19 mouse cellular contexts compared by ENCODE assay signal in the genomic region with DNA sequence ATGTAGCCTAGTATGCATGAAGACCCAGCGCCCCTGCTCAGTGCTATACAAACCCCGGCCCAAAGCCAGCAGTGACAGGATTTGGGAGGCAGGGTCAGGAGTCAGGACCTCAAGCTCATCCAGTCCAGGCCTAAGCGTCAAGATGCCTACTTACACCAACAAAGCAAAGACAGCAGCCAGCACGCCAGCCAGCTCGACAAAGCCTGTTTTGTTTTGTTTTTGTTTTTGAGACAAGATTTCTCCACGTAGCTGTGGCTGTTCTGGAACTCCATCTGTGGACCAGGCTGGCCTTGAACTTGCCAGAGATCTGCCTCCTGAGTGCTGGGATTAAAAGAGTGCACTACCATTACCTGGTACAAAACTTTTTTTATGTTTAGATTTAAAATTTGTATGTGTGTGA. TPM values are rescaled to one million over a fixed set of nuclear protein-coding genes. Genes with fewer than 3 reads are reported as not detected.
"Had no signal": no experiment of that assay in that cellular context is flagged by ENCODE, and none has a peak within 500 bp of the region (broad histone marks: within the 10 kb centered on the region; RNA-seq: fewer than 3 reads in every experiment).

No protein-coding gene starts in this region.

- DNase-seq: retina, postnatal 1 day; right cerebral cortex, adult 18-20 months; right cerebral cortex, postnatal 14 days; right cerebral cortex, postnatal 25 days; right cerebral cortex, postnatal 4 days; spleen, adult 18-20 months; thymus, adult 18-20 months; thymus, adult 2 months; thymus, postnatal 14 days; thymus, postnatal 25 days; thymus, postnatal 36 days; thymus, postnatal 4 days had no signal

- H3K4me2 ChIP-seq: neural tube, embryonic 13.5 days; neural tube, embryonic 15.5 days; stomach, embryonic 15.5 days had no signal

- H3K27ac ChIP-seq: neural tube, embryonic 13.5 days; neural tube, embryonic 15.5 days; stomach, embryonic 15.5 days; stomach, postnatal 0 days had no signal

- H3K4me3 ChIP-seq: neural tube, embryonic 13.5 days; neural tube, embryonic 15.5 days; stomach, embryonic 15.5 days had no signal

- H3K9me3 ChIP-seq: neural tube, embryonic 13.5 days; neural tube, embryonic 15.5 days; stomach, embryonic 15.5 days had no signal

- H3K9ac ChIP-seq: neural tube, embryonic 13.5 days; neural tube, embryonic 15.5 days; stomach, embryonic 15.5 days had no signal

- H3K27me3 ChIP-seq: neural tube, embryonic 13.5 days; neural tube, embryonic 15.5 days; stomach, embryonic 15.5 days had no signal

RNA-seq across cellular contexts. Expression of gene Gm20716, which starts 6.8 kb away (rescaled TPM):
- polyA plus RNA-seq: small intestine, adult 2 months had no signal

RNA-seq across cellular contexts. Expression of gene Kcng1, which starts 58.2 kb away (rescaled TPM):
- total RNA-seq: neutrophil, adult 5-6 weeks had no signal
- polyA plus RNA-seq: thymus, postnatal 0 days had no signal
